Mouse (Mus musculus) layer of hippocampus, adult 18-20 months (tissue): ENCODE results near the gene Gm3893. TPM values are rescaled to one million over a fixed set of nuclear protein-coding genes. Genes with fewer than 3 reads are reported as not detected.
"Not testable (repeated sequence)": the region's sequence is repeated elsewhere in the genome, so short reads cannot be mapped to it uniquely, and the experiment has no call there.

Experiments
- DNase-seq, 2 experiments: peaks; one replicate each; pipeline ENCODE4 v3.0.0; 2022; ENCODE audit warnings: low spot score in 2 of 2
- long read RNA-seq: library from polyadenylated mRNA; stranded (forward); transcript quantifications from one replicate; pipeline ENCODE4 v2.0.0, GENCODE M21; 2021
- total RNA-seq, 2 experiments: library from RNA; stranded (reverse); gene quantifications; 2 replicates each; pipeline ENCODE4 v1.2.3; 2021

Gm3893 gene
- not detected for total RNA-seq
- long read RNA-seq = 0 reads

- DNase-seq = not testable (repeated sequence)
Observed at GRCm38 (mm10) chr4:42090907-42091306, at the start of gene Gm3893. Gene Gm3893, plus strand, starts transcription at chr4:42091207.

GRCm38 (mm10) chr4:42114517-42114916, 23.5 kb downstream of the Gm3893 start, which contains the start of gene Gm13304:
Gene Gm13304, plus strand, starts transcription at chr4:42114817.
- DNase-seq = not testable (repeated sequence)

Other genes with a start within 250 kb of the Gm3893 start
- not detected for gene Gm21541, start 187.6 kb upstream of the Gm3893 start, total RNA-seq
- 10 to 100 TPM; 17.1 to 17.4 TPM for gene Gm20878, start 149.6 kb upstream of the Gm3893 start, total RNA-seq
- gene Fam205a4, start 125.1 kb upstream of the Gm3893 start, total RNA-seq = 1 to 10 TPM; 1.8 to 2.1 TPM
- 1 to 10 TPM; 1.3 to 2.2 TPM for gene Gm21093, start 56.5 kb upstream of the Gm3893 start, total RNA-seq
- 10 to 100 TPM; 15.7 to 15.8 TPM for gene Gm13304, start 23.6 kb downstream of the Gm3893 start, total RNA-seq
- gene Gm13306, start 62.2 kb downstream of the Gm3893 start, total RNA-seq = 10 to 100 TPM in 1 of 2 experiments, 1 to 10 TPM in 1; 5.9 to 10.8 TPM
- gene Gm13305, start 77.4 kb downstream of the Gm3893 start, total RNA-seq = 1 to 10 TPM in 1 of 2 experiments, under 1 TPM in 1; 0.79 to 4.1 TPM
- 1 to 10 TPM; 4.9 to 5.7 TPM for gene Gm10600, start 149.4 kb downstream of the Gm3893 start, total RNA-seq
- not detected for gene Ccl21b, start 164.6 kb downstream of the Gm3893 start, total RNA-seq
- gene Gm21953, start 203.1 kb downstream of the Gm3893 start, total RNA-seq = not detected
- not detected for gene Fam205a3, start 227.1 kb downstream of the Gm3893 start, total RNA-seq